Mouse (Mus musculus) megakaryocyte progenitor cell, adult 5-6 weeks (primary cell): ENCODE measurements around the gene Slc25a42. TPM values are rescaled to one million over a fixed set of nuclear protein-coding genes. Genes with fewer than 3 reads are reported as not detected.

Source experiments
- ATAC-seq: replicated peaks from 2 replicates; pipeline ENCODE4 v1.8.0; 2016; ENCODE audit warnings: mild to moderate bottlenecking, moderate TSS enrichment, inconsistent platforms; ENCODE audit not compliant: poor library complexity
- total RNA-seq, 2 experiments: library from RNA; stranded (forward) in 1 of 2; stranded (reverse) in 1 of 2; fragments of 157-497, 149-512 nt in 1 of 2; fragments of 200-1000 nt in 1 of 2; gene quantifications; 2 replicates each; pipeline versions ENCODE4 v1.2.3 to v1.2.4; 2015 to 2017

Gene Slc25a42
- total RNA-seq (2015) = 2.5 and 2.8 TPM in 2 replicates
- 1.4 and 2.4 TPM in 2 replicates for total RNA-seq (2017)

- peak; percentile 84 for ATAC-seq
Observed at GRCm38 (mm10) chr8:70212112-70213055, at the start of gene Slc25a42. TSS of gene Slc25a42 (minus strand) at chr8:70212305.

DNA sequence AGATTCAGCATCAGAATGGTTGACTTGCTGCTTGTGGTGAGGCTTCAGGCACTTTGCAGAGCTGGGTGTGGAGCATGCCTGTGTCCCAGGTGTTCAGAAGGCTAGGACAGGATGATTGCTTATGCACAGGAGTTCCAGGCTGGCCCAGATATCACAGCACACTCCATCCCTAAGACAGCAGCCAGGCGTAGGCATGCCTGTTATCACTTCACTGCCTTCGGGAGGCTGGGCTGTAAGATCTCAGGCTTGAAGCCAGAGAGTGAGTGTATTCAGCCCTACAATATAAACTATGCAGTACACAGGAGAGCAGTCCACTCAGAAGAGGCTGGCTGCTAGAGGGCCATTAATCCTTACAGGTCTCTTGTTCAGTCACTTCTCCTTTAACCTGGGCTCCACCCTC lies 46.9 kb upstream of the Slc25a42 start:
- ATAC-seq = peak; percentile 77

GRCm38 (mm10) chr8:70258600-70258999 lies 46.5 kb upstream of the Slc25a42 start:
- ATAC-seq = peak; percentile 69

GRCm38 (mm10) chr8:70257456-70257855 lies 45.4 kb upstream of the Slc25a42 start:
- no peak for ATAC-seq

GRCm38 (mm10) chr8:70254628-70255027 lies 42.5 kb upstream of the Slc25a42 start:
- ATAC-seq = no peak

- ATAC-seq = no peak
Observed at GRCm38 (mm10) chr8:70247841-70248240, 35.7 kb upstream of the Slc25a42 start.

DNA sequence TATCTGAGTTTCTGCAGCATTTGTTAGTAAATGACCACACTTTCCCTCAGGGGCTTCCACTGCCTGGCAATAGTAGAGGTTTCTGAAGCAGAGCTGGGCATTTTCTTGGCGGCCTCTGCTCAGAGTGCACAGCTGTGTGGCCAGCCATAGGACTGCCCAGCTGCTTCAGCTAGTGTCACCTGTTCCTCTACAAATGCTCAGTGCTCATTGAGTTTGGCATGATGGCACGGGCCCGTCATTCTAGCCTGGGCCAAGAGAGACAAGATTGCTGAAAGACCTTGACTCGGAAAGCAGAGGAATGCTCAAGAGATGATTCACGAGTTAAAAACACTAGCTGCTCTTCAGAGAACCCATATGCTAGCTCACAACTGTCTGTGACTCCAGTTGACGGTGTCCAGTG lies 34.5 kb upstream of the Slc25a42 start:
- no peak for ATAC-seq

DNA sequence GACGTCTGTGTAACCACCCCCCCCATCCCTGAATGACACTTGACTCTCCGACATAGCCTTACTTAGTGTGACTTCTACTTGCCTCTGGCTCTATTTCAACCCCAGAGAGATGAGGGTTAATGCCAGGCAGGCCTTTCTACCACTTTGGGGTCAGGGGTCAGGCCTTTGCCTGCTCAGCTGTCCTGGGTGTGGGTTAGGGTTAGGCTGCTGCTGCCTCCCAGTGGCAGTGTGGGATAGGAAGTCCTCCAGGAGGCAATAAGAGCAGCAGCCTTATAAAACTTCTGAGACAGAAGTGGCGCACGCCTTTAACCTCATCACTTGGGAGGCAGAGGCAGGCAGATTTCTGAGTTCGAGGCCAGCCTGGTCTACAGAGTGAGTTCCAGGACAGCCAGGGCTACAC lies 28.5 kb upstream of the Slc25a42 start:
- 0 out of 2 replicates have a peak, but pooled peaks have one; percentile 25 for ATAC-seq

GRCm38 (mm10) chr8:70237842-70238241 lies 25.7 kb upstream of the Slc25a42 start:
- peak; percentile 56 for ATAC-seq

GRCm38 (mm10) chr8:70234781-70235128 lies 22.6 kb upstream of the Slc25a42 start:
- ATAC-seq = no peak

DNA sequence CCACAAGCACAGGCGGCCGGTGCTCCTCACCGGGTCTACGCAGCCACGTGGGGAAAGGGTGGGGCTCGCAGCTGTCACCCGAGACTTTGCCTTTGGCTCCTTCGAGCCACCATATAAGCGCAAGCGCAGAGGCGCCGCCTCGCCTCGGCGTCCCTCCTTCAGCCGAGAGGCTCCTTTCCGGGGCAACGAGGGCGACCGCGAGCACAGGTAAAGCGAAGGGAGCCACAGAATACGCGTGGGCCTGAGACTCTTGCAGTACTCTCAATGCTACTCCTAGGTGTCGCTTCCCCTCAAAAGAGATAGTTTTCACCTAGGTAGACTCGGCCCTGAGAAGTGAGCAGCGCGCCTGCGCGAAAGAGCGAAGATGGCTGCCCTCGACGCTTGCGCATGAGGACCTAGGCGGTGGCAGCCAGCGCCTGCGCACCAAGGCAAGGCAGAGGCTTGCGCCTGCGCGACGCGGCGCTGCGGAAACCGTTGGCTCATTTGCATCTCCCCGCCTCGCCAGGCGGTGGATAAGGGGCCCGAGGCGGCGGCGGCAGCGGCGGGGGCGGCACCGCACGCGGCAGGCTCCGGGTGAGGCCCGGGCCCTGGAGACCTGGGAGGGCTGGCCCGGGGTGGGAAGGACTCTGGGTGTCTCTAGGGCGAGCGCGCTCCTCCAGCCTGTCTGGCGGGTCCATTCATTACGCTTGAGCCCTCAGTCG lies 22.1 kb upstream of the Slc25a42 start, which contains the start of the genes Sugp2 and Armc6:
TSS of gene Sugp2 (plus strand) at position 147 of the 701 bp plus-strand sequence.
TSS of gene Armc6 (minus strand) at position 387 of the 701 bp plus-strand sequence.
- ATAC-seq = peak; percentile 87

- no peak for ATAC-seq
Observed at GRCm38 (mm10) chr8:70233606-70234005, 21.5 kb upstream of the Slc25a42 start.

DNA sequence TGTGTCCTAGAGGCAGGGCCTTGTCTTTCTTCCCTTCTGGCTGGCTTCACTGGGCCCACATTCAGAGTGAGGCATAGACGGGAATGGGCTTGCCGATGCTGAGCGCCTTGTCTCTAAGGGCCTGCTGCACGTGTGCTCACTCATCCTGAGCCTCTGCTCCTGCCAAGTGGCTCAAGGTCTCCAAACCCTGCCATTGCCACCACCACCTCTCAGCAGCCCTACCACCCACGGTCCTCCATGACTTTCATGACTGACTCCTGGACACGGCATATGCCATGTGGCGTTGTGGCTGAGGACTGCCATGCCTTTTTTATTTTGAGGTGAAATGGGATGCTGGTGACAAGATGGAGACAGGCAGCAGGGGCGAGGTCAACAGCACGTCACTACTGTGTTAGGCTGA lies 18.7 kb upstream of the Slc25a42 start:
- no peak for ATAC-seq

GRCm38 (mm10) chr8:70227997-70228396 lies 15.9 kb upstream of the Slc25a42 start:
- no peak for ATAC-seq

- peak; percentile 60; the same call in 1 of the 2 replicates for ATAC-seq
Observed at GRCm38 (mm10) chr8:70223341-70223740, 11.2 kb upstream of the Slc25a42 start.

DNA sequence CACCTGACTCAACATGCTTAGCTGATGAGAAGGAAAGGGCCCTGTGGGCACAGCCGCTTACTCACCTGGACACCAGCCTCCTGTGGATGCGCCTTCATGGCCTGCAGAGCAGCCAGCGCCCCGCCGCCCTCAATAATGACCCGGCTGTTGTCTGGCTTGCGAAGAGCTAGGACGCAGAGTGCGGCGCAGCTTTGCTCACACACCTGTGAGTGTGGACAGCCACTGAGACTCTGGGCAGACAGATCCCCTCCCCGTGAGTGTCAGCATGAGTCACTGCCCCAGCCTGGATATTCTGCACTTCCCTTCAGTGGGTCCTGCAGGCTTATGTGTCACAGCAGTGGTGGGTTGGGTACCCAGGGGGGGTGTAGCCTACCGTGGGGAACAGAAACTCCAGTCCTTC lies 9.9 kb upstream of the Slc25a42 start:
- no peak for ATAC-seq

GRCm38 (mm10) chr8:70220911-70221310 lies 8.8 kb upstream of the Slc25a42 start:
- no peak for ATAC-seq

DNA sequence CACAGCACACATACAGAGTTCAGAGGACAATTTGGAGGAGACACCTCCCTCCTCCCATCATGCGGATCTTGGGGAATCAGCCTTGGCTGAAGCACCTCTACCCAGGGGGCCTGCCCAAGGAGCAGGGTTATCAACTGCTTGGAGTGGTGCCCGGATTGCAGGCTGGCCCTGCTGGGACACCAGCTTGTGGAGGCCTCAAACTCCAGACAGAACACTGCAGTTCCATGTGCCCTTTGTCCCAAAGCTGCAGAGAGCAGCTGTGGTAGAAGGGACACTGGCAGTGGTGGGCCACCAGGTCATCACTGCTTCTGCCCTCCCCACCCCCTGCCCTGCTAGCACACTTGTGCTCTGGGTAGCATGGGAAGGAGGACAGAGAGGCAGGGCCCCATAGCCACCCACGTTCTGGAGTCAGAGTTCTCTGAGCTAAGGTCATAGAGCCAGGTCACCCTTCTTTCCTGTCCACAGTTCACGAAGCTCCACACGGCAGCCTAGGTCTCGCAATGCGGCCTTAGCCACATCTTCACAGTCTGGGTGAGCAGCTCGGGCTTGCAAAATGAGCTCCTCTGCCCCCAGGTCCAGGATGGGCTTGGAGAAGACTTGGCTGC lies 8.2 kb upstream of the Slc25a42 start:
- ATAC-seq = no peak

DNA sequence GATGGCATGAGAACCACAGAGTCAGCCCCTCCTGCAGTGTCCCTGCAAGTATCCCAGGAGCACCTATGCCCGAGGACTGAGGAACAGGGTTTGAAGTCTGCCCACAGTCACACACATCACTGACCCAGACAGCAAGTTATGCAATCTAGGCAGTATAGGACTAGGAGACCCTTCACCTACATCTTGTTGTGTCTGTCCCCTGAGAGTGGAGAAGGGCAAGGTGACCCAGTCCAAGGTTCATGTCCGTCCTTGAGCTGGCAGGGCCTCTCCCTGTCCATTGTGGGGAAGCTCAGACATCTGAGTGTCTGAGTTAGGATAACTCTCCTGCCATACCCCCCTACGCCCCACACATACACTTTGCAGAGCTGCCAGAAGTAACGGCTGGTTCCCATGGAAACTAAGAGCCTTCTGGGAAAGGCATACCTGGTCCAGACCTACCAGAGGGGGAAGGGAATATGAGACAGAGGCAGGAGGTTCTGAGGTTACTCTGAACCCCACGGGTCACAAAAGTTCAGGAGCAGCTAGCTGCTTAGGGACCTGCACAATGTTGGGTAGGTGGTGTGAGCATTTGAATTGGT lies 7.1 kb upstream of the Slc25a42 start:
- ATAC-seq = no peak

DNA sequence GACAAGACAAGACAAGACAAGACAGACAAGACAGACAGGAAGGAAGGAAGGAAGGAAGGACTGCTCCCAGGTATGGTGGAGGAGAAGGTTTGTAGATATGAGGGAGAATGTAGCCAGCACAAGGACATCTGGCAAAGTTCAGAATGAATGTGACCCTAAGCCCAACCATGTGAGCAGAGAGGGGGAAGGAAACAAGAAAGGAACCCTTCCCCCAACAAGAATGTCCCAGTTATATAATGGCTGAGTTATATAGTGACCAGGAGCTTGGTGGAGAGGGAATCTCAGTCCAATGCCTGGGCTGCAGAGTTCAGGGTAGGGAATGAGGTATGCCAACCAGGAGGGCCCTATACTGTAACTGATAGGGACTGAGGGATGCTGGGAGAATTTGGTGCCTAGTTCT lies 5.3 kb upstream of the Slc25a42 start:
- no peak for ATAC-seq

DNA sequence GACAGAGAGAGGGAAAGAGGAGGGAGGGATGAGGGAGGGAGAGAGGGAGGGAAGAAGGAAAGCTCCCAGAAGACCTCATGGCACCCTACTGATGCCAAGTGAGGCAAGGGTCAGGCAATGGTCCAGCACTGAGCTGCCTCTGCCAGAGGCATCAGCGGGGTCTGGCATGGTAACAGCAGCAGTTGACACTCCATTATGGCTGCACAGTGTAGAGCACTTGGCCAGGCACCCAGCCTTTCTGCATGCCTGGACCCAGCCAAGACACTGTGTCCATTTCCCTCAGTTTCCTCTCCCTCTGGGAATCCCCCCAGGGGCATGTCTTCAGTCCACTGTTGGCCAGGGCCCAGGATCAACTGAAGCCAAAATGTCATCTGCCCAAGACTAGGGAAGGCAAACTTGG lies 4.5 kb upstream of the Slc25a42 start:
- ATAC-seq = no peak
